Mouse (Mus musculus) hematopoietic stem cell, adult 5-6 weeks (primary cell): ENCODE results near the gene Treml1. TPM values are rescaled to one million over a fixed set of nuclear protein-coding genes. Genes with fewer than 3 reads are reported as not detected.

ENCODE experiments used
- ATAC-seq, 2 experiments: fragments of 125-278 bp in 1 of 2; replicated peaks in 1 of 2; 2 replicates each; pipeline ENCODE4 v1.8.0; 2016 to 2017; ENCODE audit warnings: inconsistent platforms in 2 of 2, mild to moderate bottlenecking in 2 of 2, moderate number of reproducible peaks in 2 of 2, low read depth in 1 of 2, moderate TSS enrichment in 1 of 2; ENCODE audit not compliant: low FRiP score in 2 of 2, poor library complexity in 2 of 2, severe bottlenecking in 2 of 2, insufficient read depth in 1 of 2, low TSS enrichment in 1 of 2
- total RNA-seq: library from RNA; stranded (forward); fragments of 172-1452, 232-1000 nt; gene quantifications from 2 replicates; pipeline ENCODE4 v1.2.3, GENCODE M21; 2017

Treml1 gene
- total RNA-seq, 1 experiment from 2014 or later: 2.7 TPM

DNA sequence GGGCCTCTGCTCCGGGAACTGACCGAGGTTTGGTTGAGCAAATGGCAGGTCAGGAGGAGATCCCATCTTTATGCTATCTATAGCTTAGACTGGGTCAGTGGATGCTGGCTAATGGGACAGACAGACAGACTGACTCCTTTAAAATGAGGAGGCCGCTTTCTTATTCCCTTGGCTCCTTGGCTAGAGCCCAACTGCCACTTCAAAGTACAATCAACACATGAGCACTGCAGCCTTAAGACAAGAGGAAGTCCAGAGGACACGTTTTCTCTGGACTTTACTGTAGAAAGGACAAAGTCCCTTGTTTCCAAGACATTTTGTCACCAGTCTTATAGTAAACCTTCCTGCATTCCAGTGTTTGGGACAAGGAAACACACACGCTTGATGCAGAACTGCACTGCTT lies 31.7 kb downstream of the Treml1 start:
- ATAC-seq: no peak

- ATAC-seq: no peak
Measured at GRCm38 (mm10) chr17:48392616-48393015, 32.9 kb downstream of the Treml1 start.

- ATAC-seq: no peak
Measured at GRCm38 (mm10) chr17:48401710-48402109, 42.0 kb downstream of the Treml1 start.

DNA sequence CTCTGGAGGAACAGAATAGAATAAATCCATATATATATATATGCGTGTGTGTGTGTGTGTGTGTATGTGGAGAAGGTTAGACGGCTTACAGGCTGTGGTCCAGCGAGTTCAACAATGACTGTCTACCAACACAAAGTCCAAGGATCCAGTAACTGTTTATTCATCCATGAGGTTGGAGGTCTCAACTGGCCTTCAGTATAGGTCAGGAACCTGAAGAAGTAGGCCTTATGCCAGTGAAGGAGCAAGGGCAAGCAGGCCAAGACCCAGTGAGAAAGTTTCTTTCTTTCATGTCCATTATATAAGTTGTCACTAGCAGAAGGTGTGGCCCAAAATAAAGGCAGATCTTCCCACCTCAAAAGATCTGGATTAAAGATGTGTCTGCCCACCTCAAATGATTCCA lies 43.0 kb downstream of the Treml1 start:
- ATAC-seq: no peak

DNA sequence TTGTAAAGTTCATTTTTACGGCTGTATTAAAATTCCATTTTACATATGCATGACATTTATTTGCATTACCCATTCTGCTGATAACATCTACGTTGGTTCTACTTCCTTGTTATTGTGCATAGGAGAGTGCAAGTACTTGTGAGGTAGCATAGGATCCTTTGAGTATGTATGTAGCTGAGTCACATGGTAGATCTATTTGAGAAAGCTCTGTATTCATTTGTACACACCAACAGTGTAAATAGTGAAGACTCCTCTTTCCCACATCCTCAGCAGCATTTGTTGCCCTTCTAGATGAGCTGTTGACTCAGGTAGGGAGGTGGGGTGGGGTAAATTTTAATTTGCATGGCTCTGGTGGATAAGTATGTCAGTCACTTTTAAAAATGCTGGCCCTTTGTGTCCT lies 44.1 kb downstream of the Treml1 start:
- ATAC-seq: no peak

GRCm38 (mm10) chr17:48404706-48405105 lies 45.0 kb downstream of the Treml1 start:
- ATAC-seq: no peak

- no peak for ATAC-seq
Measured at GRCm38 (mm10) chr17:48407154-48407553, 47.4 kb downstream of the Treml1 start.

DNA sequence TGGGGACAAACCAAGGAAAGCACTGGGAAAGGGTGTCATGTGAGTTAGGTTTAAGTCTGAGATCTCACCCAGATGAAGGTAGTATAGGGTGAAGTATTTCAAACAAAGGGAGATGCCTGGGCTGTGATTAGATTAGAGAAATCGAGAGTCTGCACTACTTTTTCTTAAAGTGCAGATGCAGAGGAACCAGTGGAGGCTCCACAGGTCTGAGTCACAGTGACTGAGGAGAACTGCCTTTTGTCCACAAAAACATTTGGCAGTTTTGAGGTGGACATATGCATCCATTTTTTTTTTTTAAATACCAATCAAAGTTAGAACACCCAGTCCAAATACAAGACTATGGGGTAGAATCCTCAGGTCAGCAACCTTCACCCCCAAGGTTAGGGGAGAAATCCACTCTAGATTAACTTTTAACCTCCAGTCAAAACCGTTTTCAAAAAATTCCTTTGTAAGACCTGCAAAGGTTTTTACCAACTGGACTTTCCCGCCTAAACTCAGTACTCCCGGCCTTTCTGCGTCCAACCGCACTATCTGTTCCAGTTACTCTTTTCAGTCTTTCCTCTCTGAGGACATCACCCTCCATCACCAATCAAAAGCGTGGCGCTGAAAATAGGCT lies 48.3 kb downstream of the Treml1 start:
- ATAC-seq: no peak

DNA sequence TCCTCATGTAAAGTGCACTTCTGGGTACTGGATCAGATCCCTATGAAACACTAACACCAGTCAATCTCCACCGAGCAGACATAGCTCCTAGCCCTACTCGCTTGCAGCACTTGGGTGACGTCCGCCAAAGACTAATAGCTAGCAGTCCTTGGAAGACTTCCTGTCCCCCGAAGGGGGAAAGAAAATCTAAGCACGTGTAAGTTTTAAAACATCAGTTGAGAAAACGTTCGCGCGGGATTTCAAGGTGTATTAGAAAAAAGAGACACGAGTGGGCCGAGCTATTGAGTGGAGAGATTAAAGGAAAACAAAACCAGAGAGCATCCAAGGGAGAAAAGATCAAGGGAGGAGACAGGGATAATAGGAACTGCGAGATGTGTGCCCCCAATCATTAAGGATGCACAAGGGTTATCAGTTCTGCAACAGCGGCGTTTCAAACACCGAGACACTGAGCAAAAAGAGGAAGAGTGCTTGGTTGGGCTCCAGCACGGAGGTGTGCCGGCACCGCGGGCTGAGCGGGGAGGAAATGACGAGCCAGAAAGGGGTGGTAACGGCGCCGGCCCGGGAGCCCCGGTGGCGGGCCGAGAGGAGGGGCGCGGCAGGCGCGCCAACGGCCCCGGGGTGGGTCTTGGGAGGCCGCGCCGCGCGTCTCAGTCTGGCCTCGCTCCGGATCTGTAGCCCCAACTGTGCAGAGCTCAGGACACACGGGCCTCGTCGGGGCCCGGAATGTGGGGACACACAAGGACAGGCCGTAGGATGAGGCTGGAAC lies 49.0 kb downstream of the Treml1 start:
- ATAC-seq: peak; percentile 39 to 59

- ATAC-seq: peak; percentile 82 to 85
Measured at GRCm38 (mm10) chr17:48409380-48410298, 49.9 kb downstream of the Treml1 start, which contains the start of the genes Nfya and Oard1. Gene Nfya, minus strand, starts transcription at chr17:48409906. Gene Oard1, plus strand, starts transcription at chr17:48410014.

DNA sequence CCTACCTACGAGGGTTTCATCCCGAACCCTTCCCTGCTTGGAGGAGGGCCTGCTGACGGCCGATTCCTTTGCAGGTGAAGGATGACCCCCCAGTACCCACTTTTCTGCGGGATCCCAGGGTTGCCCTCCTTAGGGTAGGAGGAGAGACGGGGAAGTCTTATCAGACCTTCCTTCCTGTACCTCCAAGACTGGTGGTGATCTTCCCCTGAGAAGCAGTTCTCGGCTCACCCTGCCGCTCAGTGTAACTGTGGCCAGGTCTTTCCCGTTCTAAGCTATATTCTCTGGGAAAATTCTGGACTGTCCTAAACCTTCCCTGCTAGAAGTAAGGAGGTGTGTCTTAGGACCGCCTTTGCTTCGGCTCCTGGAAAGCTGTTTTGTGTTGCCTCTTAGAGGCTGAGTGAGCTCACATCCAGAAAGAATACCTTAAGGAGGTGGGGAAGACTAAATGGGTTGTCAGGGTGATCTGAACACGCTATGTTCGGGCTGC lies 50.6 kb downstream of the Treml1 start:
- ATAC-seq: peak in 1 of 2 experiments; percentile 9; a peak in 2 of 4 replicates

GRCm38 (mm10) chr17:48411241-48411640 lies 51.5 kb downstream of the Treml1 start:
- no peak for ATAC-seq

DNA sequence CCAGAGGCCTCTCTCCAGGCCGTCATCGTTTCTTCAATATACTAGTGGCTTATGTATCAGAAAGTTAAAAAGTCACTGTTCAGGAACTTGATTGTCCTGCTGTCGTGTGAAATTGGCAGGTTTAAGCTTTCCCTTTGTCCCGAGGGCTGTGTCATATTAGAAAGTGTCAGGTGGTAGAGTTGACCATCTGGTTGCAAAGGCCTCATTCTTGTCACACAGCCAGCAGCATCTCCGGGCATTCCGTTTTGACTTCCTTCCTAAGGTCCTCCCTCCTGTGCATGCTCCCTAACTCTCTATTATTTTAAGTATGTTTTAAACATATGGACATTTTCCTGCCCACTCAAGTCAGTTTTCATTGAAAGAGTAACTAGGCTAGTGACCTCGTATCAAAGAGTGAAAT lies 56.3 kb downstream of the Treml1 start:
- ATAC-seq: no peak

Other genes starting within 250 kb of the Treml1 start
- gene 9830107B12Rik, start 213.6 kb upstream of the Treml1 start, total RNA-seq: 2.9 and 4.4 TPM in 2 replicates
- 1.0 and 9.2 TPM in 2 replicates for gene A530064D06Rik, start 192.6 kb upstream of the Treml1 start, total RNA-seq
- 7.4 and 13.9 TPM in 2 replicates for gene Trem1, start 127.1 kb upstream of the Treml1 start, total RNA-seq
- 7.2 and 34.1 TPM in 2 replicates for gene Trem3, start 112.1 kb upstream of the Treml1 start, total RNA-seq
- gene Treml4, start 95.6 kb upstream of the Treml1 start, total RNA-seq: 0.56 TPM in 1 of 2 replicates, not detected in the other
- gene Treml2, start 60.4 kb upstream of the Treml1 start, total RNA-seq: 102 TPM in 2 replicates
- 4.2 and 4.9 TPM in 2 replicates for gene B430306N03Rik, start 43.8 kb upstream of the Treml1 start, total RNA-seq
- not detected in 2 replicates for gene Trem2, start 13.5 kb upstream of the Treml1 start, total RNA-seq
- gene Nfya, start 50.0 kb downstream of the Treml1 start, total RNA-seq: 47.1 and 83.8 TPM in 2 replicates
- gene Oard1, start 50.1 kb downstream of the Treml1 start, total RNA-seq: 60.4 and 65.4 TPM in 2 replicates
- not detected in 2 replicates for gene Apobec2, start 73.0 kb downstream of the Treml1 start, total RNA-seq
- gene Tspo2, start 91.6 kb downstream of the Treml1 start, total RNA-seq: 1.2 and 10.7 TPM in 2 replicates
- gene Unc5cl, start 95.0 kb downstream of the Treml1 start, total RNA-seq: 2.6 and 4.5 TPM in 2 replicates